Mouse (Mus musculus) C2C12 (cell line): ENCODE data around the gene Spata31d1a.

ENCODE experiments used
- CEBPB ChIP-seq: IDR thresholded peaks from one replicate; pipeline ENCODE4 v1.6.1; 2011; ENCODE audit warnings: low read depth, mild to moderate bottlenecking, control low read depth, moderate library complexity
- CTCF ChIP-seq: IDR thresholded peaks from one replicate; pipeline ENCODE4 v1.5.1; 2011; ENCODE audit not compliant: control insufficient read depth, insufficient read depth, insufficient read length
- FOSL1 ChIP-seq: IDR thresholded peaks from one replicate; pipeline ENCODE4 v1.8.0; 2011; ENCODE audit warnings: mild to moderate bottlenecking, low read length; ENCODE audit not compliant: poor library complexity, insufficient read depth, severe bottlenecking
- MYOG ChIP-seq: IDR thresholded peaks from one replicate; pipeline ENCODE4 v1.6.1; 2011; ENCODE audit not compliant: control insufficient read depth, insufficient read length; ENCODE audit errors: extremely low read depth
- USF1 ChIP-seq: IDR thresholded peaks from one replicate; pipeline ENCODE4 v1.6.1; 2011; ENCODE audit warnings: low read depth, mild to moderate bottlenecking, control low read depth, moderate library complexity

GRCm38 (mm10) chr13:59668501-59669093, 41.5 kb downstream of the Spata31d1a start:
- no peak for TF ChIP-seq USF1
- no peak for TF ChIP-seq CEBPB
- no peak for TF ChIP-seq CTCF
- TF ChIP-seq MYOG, result no peak
- TF ChIP-seq FOSL1, result no peak
